Mouse (Mus musculus) thymus, postnatal 25 days (tissue): ENCODE results near the gene Wapl.
A peak's percentile ranks its signal among the peaks of the same experiment; 100 is the strongest.

Experiments
- DNase-seq: peaks from one replicate; pipeline ENCODE4 v3.0.0; 2022

The Wapl gene

DNA sequence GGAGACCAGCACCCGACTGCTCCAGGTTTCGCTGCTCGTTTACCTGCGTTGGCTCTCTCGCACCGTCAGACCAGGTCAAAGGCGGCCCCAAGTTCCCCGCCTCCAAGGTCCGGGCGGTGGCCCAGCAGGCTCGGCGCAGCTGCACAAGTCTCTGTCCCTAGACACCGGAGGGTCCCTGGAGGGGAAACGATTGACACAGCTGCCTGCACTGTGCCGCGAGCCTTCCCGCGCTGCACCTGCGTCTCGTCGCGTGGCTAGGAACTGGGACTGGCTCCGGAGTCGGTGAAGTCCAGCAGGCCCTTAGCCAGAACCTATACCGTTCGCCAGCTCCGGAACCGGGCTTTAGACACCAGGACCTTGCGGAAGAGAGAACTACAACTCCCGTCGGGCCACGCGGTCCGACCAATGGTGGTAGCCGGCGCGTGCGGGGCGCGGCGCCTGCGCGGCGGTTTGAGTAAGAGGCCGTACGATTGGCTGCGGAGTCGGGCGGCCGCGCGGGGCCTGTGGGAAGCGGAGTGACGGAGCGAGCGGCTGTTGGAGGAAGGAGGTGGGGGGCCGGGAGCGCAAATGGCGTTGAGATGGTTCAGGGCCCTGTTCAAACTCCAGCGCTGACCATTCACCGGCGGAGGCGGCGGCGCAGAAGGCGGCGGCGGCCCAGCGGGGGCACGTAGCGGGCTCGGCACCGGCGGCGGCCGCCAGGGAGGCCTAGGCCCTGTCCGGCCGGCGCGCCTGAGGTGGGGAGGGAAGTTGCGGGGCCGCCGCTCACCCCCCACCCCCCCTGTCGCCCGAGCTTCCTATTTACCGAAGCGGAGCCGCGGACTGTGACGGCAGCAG, at the start of gene Wapl:
Gene Wapl (plus strand): TSS at position 534 of the 834 bp plus-strand sequence.
- DNase-seq: peak; percentile 95

DNA sequence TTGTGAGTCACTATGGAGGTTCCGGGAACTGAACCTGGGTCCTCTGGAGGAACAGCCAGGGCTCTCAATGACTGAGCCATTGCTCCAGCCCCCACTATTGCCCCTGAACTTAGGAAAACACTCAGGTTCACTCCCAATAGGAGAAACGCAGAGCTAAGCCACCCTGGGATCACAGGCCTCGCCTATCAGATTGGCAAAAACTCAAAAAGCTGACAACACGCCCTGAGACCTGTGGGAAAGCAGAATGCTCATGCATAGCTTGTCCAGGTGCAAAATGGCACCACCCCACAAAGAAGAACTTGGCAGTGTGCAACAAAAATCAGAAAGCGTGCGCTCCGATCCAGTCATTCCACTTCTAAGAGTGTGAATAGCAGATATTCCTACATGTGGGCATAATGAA, 46.9 kb upstream of the Wapl start:
- DNase-seq: no peak

DNA sequence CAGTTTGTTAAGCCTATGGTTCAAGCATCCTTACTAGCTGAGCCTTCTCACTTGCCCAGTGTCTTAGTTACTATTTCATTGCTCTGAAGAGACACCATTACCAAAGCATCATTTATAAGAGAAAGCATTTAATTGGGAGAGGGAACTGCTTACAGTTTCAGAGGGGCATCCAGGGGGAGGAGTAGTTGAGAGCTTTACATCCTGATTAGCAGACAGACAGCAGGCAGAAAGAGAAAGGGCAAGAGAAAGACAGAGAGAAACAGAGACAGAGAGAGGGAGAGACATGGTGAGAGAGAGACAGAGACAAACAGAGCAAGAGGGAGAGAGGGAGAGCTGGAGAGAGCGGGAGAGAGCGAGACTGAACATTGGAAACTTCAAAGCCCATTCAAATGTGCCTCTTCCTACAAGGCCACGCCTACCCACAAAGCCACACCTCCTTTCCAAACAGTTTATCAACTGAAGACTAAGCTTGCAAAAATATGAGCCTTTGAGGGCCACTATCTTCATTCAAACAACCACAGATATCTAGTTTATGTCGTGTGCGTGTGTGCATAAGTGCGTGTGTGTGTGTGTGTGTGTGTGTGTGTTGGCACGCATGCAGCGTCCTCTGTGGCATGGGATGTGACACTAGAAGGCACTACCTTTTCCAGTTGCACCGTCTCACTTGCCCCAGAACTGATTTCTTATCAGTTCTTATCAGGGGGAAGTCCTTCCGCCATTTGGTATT, 40.8 kb upstream of the Wapl start:
- DNase-seq: no peak

DNA sequence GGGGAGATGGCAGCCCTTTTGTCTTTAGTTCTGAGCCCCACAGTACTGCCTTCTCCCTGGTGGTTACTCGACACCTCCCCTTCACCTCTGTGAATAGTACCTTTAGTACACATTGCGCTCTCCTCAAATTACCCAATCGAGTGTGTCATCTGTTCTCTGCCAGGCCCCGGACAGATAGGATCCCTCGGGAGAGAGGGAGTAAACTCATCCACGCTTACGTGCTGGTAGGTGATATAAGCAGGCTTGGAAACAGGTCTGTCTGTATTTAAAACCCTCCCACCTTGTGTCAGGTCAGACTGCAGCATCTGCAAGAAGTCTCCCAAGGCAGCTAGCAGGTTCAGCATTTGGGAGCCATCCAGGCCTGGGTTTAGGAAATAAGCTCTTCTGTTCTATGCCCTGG, 38.5 kb upstream of the Wapl start:
- no peak for DNase-seq

DNA sequence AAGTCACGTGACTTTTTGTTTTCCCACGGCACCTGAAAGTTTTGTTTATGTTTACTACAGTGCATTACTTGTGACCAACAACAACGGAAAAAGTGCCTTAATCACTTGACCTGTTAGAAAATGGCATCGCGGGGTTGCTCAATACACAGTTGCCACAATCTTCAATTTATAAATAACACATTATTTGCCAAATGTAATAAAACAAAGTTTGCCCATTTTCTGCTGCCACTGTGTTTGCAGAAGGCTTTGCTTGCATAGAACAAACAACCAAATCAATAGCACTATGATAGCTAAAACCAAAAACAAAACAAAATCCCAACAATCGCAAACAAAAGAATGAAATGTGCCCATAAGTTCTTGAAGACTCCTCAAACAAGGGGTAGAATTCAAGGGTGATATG, 38.0 kb upstream of the Wapl start:
- no peak for DNase-seq

DNA sequence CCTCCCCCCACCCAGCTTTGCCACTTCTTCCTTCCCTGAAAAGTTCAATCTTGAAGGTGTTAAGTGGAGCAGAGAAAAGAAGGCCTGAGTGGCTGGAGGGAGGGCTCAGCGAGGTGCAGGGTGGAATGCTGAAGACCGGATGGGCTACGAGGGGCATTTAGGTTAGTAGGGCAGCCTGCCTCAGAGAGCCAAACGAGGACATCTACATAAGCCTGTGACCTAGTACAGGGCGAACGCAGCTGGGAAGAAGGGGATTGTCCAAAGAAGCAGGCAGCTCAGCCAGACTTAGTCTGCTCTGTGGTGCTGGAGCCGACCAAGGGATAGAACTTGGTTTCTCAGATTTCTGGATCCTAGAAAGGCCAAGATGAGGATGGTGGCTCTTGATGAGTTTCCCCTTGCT, 29.6 kb upstream of the Wapl start:
- no peak for DNase-seq

DNA sequence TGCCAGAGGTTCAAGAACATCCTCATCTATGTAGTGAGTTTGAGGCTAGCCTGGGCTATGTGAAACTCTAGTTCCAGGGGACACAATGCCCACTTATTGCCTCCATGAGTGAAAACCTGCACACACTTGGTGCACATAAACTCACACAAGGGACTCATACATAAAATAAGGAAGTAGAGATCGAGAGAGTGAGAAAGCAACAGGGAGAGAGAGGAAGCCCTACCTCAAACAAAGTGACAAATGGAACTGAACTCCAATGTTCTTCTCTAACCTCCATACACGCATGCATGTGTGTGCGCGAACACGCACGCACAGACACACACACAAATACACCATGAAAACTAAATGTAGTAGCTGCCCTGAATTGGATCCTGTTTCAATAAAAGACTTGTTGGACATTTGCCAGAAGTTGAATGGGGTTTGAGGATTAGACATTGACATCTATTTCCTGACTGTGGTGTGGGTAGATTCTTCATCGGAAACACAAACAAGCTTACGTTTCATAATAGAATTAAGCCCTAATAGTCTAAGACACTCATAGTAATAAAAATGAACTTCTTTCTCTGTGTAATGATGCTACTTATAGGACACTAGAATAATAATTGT, 25.8 kb upstream of the Wapl start:
- no peak for DNase-seq

DNA sequence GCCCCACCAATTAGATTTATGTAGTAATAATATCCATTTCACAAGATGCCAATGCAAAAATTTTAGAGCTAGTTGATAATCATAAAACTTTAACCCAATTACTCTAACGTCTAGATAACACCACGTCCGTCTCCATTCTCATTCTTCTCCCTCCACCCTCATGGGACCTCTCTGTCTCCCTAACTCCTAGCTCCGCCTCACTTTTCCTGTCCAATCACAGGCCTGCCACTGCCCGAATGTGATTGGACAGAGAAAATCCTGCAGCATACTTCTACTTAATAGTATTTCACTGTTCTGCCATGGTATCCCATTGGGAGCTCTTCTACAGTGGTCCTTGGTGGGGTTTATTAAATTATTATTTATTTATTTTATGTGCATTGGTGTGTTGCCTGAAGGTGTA, 16.6 kb upstream of the Wapl start:
- no peak for DNase-seq

DNA sequence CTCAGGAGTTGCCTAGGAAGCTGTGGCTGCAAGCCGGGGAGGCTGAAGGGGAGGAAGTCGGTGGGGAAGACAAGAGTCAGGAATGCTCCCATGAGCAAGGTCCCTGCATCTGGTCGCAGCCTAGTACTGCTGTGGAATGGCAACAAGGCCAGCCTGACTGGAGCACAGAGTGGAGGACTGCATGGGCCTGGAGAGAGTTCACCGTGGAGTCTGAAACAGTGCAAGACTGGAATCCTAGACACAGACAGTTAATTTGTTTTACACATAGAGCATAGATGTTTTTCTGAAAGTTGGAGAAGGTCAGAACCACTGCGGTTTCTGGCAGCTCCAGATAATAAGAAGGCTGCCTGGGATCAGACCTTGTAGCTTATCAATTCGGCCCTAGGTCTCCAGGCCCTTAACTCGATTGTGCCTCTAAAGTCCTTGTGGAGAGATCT, 13.4 kb upstream of the Wapl start:
- DNase-seq: peak; percentile 69

DNA sequence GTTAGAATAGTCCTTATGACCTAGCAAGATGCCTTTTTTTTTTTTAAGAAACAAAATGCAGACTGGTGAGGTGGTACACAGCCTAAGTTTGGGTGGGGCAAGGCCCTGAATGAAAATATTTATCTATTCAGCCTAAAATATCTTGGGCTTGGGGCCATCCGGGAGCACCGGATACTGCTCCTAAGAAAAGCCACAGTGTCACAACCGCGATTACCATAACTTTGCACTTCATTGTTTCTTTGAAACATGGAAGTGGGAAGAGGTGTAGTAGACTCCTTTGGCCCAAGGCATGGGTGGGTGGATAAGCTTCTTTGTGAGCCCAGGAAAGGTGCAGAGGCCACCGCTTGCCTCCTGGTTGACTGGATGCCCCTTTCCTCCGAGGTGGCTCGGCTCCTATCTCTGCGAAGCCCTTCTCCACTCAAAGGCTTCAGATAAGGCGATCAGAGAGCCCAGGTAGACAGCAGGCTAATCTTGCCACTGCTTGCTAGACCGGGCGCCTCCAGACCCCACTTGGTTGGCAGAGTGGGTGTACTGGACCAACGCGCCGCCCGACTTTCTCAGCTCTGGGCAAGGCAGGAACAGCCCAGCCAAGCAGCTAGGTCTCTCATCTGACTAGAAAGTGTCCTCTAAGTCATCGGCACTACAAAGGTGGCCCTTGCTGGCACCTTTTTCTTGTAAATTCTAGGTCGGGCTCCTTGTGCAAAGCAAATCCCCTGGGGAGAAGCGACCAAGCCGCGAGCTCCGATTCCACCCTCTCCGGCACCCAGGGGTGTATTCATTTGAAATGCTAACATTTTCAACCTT, 12.7 kb upstream of the Wapl start:
- peak; percentile 62 for DNase-seq

DNA sequence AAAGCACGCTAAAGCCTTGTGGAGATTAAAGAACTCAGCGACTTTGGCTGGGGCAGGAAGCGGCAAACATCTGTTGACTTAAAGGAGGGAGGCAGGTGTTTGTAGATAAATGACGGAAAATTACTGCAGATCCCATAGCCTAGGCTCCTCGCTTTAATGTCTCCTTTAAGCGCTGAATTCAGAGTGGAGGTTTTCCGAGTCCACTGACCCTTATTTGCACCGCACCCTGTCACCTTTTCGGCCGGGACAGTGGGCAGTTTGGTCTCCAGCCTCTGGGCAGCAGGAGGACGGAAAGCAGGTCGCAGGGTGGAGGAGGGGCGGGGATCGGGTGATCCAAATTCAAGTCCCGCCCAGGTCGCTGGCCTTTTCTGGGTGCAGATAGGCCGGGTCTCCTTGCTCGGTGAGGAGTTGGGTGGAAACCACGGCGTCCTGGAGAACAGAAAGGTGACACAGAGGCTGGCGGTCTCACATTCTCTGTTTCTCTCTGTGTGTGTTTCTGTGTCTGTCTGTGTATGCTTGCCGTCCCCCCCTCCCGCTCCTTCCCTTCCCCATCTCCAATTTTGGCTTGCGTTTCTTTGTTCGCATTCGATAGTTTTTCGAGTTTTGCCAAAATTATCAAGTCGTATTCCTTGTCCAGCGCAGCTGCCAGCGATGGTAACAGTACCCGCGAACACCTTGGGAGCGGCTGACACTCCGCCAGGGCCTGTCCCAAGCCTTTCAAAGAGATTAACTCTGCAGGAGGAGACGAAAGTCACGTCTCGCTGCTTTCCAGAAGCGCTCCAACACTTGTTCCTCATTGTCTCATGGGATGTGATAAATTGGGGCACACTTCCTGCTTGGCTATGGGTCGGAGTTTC, 11.9 kb upstream of the Wapl start:
- DNase-seq: peak; percentile 84

DNA sequence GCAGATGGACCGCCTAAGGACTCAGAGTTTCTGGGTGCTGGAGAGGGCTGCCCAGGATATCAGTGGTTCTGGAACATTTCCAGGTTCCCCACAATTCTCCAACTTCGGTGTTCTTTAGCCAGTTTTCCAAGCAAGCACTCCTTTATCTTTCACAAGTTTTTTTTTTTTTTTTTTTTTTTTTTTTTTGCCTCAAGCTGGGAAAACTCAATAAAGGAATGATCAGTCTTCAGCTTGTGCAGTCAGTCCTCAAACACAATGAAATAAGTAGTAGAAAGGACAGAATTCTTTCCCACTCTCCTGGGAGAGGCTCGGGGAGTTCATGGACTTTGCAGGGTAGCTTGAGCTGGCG, 11.3 kb upstream of the Wapl start:
- no peak for DNase-seq

DNA sequence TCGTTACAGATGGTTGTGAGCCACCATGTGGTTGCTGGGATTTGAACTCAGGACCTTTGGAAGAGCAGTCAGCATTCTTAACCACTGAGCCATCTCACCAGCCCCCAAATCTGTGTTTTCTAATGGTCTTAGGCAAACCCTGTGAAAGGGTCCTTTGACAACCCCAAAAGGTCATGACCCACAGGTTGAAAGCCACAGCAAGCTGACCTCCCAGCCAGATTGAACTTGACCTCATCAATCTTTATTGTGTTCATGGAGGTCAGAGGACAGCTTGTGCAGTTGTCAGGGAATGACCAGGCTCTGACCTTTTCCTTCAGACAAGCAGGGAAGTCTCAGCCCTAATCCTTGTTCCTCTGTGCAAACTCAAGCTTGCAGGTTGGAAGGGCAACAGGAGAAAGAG, 10.3 kb upstream of the Wapl start:
- DNase-seq: no peak

DNA sequence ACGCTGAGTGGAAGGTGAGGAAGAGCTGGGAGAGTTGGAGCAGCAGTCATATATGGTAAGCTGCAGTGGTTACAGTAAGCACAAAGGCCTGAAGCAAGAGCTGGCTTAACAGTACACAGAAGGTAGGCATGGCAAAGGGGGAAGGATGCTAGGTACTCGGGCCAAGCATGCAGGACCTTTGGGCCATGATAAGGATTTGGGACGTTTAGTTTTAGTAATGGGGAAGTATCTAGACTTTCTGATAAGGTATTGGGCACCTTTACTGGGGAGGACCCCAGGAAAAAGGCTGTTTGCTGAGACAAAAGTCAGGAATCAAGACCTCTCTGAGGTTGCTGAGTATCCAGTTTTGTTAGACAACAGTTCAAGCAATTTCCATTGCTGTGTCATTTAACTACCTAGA, 4.6 kb upstream of the Wapl start:
- DNase-seq: no peak

DNA sequence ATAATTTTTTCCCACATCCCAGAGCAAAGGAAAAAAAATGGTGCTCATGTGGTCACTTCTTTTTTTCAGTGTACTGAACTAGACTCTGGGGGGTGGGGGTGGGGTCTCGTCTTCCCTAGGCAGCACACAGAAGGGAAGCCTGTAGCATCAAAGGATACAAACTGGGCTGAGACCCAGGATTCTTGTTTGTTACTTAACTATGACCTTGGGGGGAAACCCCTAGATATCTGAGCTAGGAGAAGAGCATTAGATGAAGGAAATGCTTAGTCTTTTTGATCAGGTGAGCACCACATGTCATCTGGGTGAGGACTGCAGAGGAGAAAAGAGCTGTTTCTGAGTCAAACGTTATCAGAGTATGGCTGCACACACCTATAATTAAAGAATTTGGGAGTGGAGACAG, 3.5 kb upstream of the Wapl start:
- no peak for DNase-seq

DNA sequence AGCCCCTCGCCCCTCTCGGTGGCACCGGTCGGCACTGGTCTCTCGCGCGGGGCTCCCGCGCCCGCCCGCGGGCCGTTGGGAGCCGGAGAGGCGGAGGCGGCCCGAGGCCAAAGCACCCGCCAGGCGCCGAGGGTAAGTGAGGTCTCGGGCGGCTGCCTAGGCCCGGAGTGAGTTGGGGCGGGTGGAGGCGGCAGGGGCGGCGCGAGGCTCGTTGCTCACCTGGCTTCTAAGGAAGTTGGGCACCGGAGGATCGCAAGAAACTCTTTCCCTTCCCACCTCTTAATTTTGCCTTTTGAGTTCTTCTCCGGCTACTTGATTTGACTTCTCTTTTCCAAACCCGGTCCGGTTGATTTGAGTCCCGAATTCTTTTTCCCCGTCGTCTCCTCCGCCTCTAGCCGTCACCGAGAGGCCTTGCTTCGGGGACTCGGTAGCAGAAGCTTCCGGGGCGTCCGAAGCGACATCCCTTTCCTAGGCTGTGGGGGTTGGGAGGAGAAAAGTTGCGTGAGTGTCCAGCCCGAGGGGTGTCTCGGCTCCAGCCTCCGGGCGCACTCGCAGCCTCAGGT, 582 bp downstream of the Wapl start:
- peak; percentile 75 for DNase-seq

DNA sequence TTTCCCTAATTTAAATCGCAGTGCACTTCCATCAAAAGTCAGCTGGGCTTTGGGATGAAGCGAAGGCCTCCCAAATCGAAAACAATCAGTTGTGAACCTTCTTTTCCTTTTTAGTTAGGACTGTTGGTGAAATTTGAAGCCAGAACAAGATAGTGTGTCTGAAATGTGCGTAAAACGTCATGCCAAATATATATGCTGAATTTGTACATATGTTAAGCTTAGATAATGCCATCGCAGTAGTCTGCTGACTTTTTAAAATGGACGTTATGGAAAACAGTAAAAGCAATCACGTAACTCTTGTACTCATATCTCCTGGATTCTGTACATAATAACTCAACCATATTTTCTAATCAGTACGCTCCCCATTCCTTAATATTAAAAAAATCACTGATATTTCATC, 1.2 kb downstream of the Wapl start:
- DNase-seq: no peak

DNA sequence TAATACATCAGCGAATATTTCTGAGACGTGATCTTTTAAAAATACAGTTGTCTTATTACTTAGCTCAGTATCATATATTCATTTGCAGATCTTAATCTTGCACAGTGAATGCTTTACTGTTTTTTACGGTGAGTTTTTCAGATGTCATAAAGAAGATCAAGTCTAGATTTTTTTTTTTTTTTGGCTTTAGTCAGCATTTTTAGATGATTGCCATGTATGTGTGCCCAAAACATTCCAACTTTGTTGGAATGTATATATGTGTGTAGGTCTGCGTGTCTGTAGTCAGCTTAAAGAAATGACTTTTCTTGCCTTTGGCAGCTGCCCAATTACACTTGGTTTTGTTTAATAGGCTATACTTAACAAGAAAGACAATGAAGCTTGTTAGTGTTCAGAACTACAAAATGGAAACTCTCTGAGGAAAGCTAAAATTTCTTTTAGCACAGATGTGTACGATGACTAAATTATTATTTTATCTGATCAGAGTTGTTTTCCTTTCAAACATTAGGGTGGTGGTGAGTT, 1.7 kb downstream of the Wapl start:
- DNase-seq: no peak

DNA sequence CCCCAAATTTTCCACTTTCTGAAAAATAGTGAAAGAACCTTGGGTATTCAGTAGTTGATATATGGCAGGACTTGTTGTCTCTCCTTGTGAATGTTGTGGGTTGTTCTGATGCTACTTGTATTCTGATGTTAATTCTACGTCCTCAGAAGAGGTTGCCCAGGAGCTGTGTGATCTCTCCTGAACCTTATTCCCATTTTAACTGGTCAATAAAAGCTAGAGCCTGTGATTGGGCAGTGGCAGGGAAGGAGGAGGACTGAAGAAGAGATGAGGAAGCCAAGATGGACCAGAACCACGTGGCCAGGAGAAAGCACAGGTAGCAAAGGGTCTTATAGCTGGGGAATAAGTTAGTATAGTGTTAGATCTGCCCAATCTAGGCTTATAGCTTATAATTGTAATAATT, 7.1 kb downstream of the Wapl start:
- DNase-seq: no peak

DNA sequence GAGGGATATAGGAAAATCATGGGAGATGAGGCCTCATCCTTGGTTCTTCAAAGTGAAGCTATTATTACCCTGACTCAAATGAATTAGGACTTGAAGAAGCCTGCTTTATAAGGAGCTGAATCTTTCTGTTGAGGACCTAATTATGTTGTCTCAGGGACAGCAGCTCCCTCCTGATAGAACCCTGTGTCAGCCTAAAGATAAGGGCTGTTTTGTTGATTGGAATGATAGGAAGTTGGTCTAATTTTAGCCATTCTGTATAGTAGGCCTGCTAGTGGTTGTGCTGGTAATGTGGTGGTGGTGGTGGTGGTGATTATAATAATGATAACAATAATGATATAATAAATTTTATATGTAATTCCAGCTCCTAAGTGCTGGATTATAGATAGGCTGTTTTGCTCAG, 11.3 kb downstream of the Wapl start:
- no peak for DNase-seq

DNA sequence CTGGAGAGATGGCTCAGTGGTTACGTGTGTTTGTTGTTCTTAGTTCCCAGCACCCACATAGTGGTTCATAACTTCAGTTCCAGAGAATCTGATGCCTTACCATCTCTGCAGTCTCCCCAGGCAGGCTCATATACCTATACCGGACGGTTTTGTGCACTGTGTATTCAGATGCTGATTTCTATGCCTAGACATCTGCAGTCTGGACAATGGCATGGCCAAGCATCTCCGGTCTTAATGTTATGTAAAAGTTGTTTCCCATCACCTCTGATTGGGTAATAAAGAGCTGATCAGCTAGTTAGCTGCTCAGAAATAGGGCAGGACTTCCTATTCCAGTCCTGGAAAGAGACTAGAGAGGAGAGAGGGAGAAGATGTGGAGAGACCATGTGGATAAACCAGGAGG, 20.2 kb downstream of the Wapl start:
- DNase-seq: no peak

DNA sequence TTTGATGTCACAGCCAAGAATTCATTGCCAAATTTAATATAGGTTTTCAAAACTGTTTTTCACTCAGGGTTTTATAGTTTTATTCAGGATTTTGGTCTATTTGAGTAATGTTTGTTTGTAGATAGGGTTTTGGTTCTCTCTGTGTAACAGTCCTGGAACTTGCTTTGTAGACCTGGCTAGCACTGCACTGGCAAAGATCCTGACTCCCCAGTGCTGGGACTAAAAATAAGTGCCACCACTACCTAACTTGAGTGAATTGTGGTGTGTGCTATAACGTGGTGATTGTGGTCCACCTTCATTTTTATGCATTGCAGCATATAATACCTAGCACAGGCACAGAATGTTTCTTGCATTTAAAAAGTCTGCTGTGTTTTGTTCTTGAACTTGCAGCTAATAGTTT, 23.6 kb downstream of the Wapl start:
- DNase-seq: no peak
